Comparison of ENCODE assay signal across 9 mouse cellular contexts in the genomic region with DNA sequence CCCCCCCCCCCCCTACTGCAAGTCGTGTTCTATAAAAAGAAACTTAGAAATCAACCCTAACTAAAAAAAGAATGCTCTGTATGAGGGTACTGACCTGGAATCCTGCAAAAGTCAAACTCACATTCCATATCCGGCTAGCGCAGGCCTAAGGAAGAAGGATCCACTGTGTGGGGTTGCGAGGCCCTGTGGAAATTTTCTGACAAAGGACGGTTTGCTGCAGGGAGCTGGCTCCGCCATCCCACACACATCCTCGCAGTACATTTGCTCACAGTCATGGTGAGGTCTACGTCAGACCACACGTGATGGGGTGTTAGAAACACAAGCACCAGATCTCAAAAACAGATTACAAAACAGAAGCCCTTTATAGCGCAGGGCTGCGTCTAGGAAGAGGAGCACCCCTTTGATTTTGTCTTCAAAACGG. TPM values are rescaled to one million over a fixed set of nuclear protein-coding genes. Genes with fewer than 3 reads are reported as not detected.
DNase-seq lines count a peak whose midpoint lies in the region; ATAC-seq lines count a peak whose summit lies in the region.
"Had no signal": no experiment of that assay in that cellular context is flagged by ENCODE, and none has a peak within 500 bp of the region (broad histone marks: within the 10 kb centered on the region; RNA-seq: fewer than 3 reads in every experiment).

No protein-coding gene starts in this region.

- H3K4me3 ChIP-seq in intestine, embryonic 15.5 days (replicated peaks), result no peak overlapping the region
- no peak overlapping the region for H3K4me3 ChIP-seq in midbrain, embryonic 13.5 days (replicated peaks)

- intact Hi-C loops in gastrocnemius, postnatal 14 days (cut with DNase I; ENCODE audit: low total_unique reads), result no loop called here

- peaks cover 2% of the 10 kb centered on the region; the same call in 1 of the 2 replicates for H3K36me3 ChIP-seq in intestine, embryonic 15.5 days
- H3K36me3 ChIP-seq in midbrain, embryonic 13.5 days, result peaks cover 10% of the 10 kb centered on the region

- no peaks in the 10 kb centered on the region for H3K4me1 ChIP-seq in intestine, embryonic 15.5 days (replicated peaks)
- H3K4me1 ChIP-seq in midbrain, embryonic 13.5 days (replicated peaks), result no peaks in the 10 kb centered on the region

- H3K27ac ChIP-seq in intestine, embryonic 15.5 days, result no peak overlapping the region; the same call in 1 of the 2 replicates
- H3K27ac ChIP-seq in midbrain, embryonic 13.5 days, result no peak overlapping the region
- H3K27ac ChIP-seq: liver, embryonic 14.5 days had no signal

- H3K9me3 ChIP-seq in intestine, embryonic 15.5 days, result no peaks in the 10 kb centered on the region
- H3K9me3 ChIP-seq in midbrain, embryonic 13.5 days, result 0 out of 2 replicates have a peak, but pooled peaks cover 5% of the 10 kb centered on the region

- H3K9ac ChIP-seq in intestine, embryonic 15.5 days, result no peak overlapping the region
- H3K9ac ChIP-seq in midbrain, embryonic 13.5 days (replicated peaks), result no peak overlapping the region
- H3K9ac ChIP-seq: liver, embryonic 14.5 days had no signal

- H3K27me3 ChIP-seq in intestine, embryonic 15.5 days (replicated peaks), result no peaks in the 10 kb centered on the region
- no peaks in the 10 kb centered on the region for H3K27me3 ChIP-seq in midbrain, embryonic 13.5 days

- peak; percentile 51 for DNase-seq in gastrocnemius, adult 18-20 months (ENCODE audit: low spot score)
- no peak for DNase-seq in gastrocnemius, postnatal 14 days
- peak; percentile 53 to 67 for DNase-seq in CD8-positive naive resting alpha-beta T cell, adult 2 months (ENCODE audit: low read depth in 2 of 2, low spot score in 2 of 2)
- peak; percentile 89 for DNase-seq in naive thymus-derived CD4-positive, alpha-beta T cell, adult 2 months (ENCODE audit: low read depth)
- no peak for DNase-seq in cerebellum, adult 11 months
- DNase-seq in adrenal gland, postnatal 4 days (ENCODE audit: low spot score in 2 of 2), result no peak

- 71% methylated on average over 12 of the region's 12 CpGs for WGBS in intestine, embryonic 15.5 days
- 89% methylated on average over 12 of the region's 12 CpGs for WGBS in midbrain, embryonic 13.5 days

- H3K4me2 ChIP-seq in intestine, embryonic 15.5 days (replicated peaks), result no peak overlapping the region
- no peak overlapping the region for H3K4me2 ChIP-seq in midbrain, embryonic 13.5 days (replicated peaks)

- peak; percentile 39; the same call in 1 of the 2 replicates for ATAC-seq in intestine, embryonic 15.5 days
- no peak for ATAC-seq in midbrain, embryonic 13.5 days

RNA-seq across cellular contexts. Expression of gene Zbtb38, which starts 56.5 kb away (rescaled TPM):
- total RNA-seq in gastrocnemius, adult 18-20 months (2021), result 10 to 100 TPM; 35.0 to 35.9 TPM
- total RNA-seq in gastrocnemius, postnatal 14 days (2021), result 10 to 100 TPM; 12.9 to 14.6 TPM
- polyA plus RNA-seq in intestine, embryonic 15.5 days (2015; fragmentation: Nextera tagmentation; extraction: Ambion mirVana), result 22.5 and 22.9 TPM in 2 replicates
- total RNA-seq in adrenal gland, postnatal 4 days (2021), result 10 to 100 TPM; 42.8 to 43.1 TPM
- 38.0 and 41.1 TPM in 2 replicates for polyA plus RNA-seq in midbrain, embryonic 13.5 days (2015; fragmentation: Nextera tagmentation; extraction: Ambion mirVana)

Comparison
In these comparisons a context has a peak if more than half of its experiments do, and no peak if none do; other contexts are left out.
1. DNase-seq: peak in gastrocnemius, adult 18-20 months (single experiment), CD8-positive naive resting alpha-beta T cell, adult 2 months (2 of 2) and naive thymus-derived CD4-positive, alpha-beta T cell, adult 2 months (single experiment); none in gastrocnemius, postnatal 14 days (single experiment), cerebellum, adult 11 months (single experiment) and adrenal gland, postnatal 4 days (0 of 2).